Mouse (Mus musculus) layer of hippocampus, adult 9-11 months (tissue): ENCODE results near the gene Cnksr3.

Source experiments
- DNase-seq: peaks from one replicate; pipeline ENCODE4 v3.0.0; 2022

Cnksr3 gene

GRCm38 (mm10) chr10:7195927-7196326, 16.1 kb downstream of the Cnksr3 start:
- DNase-seq, result no peak

DNA sequence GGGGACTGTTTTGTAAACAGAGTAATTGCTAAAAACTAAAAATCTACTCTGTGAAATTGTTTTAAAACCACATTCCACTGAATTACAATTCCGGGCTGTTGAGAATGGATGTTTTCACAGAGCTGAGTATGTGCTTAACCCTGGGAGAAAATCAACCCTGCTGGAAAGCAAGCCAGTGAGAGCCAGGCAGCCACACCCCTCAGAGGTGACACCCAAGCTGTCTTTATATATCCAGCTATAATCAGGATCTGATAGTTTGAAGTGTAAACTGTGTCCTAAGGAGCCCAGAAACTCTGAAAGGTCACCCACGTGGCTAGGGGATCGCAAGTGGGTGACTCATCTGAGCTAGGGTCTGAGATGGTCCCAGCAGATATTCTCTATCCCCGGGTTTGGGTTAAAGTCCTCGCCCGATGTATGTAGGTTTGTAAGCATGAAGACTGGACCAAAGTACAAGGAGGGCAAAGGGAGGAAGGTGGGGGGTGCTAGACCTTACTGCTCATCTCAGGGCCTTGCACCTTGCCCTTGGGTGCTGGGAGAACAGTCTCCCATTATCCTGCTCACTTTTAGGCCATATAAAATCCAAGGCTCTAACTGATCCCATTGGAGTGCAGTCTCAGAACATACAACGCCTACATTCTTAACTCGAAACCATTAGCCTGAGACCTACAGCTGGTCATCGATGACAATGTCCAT, 20.2 kb downstream of the Cnksr3 start:
- no peak for DNase-seq

DNA sequence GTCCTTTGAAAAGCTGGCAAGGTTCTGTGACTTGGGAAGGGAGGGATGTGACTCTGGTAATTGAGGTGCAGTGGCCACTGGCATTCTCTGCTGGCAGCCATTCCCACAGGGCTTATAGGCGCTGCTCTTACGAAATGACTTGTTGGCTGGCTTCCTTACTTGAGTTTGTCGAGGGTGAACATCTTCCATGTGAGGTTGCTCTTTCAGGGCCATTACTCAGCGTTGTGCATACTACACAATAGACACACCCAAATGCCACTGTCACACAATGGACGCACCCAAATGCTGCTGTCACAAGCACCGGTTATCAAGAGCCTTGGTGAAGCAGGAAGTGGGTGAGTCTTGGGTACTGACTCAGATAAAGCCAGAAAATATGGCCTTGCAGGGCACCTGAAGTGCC, 22.8 kb downstream of the Cnksr3 start:
- DNase-seq, result no peak

GRCm38 (mm10) chr10:7187881-7188280, 24.2 kb downstream of the Cnksr3 start:
- DNase-seq, result no peak

DNA sequence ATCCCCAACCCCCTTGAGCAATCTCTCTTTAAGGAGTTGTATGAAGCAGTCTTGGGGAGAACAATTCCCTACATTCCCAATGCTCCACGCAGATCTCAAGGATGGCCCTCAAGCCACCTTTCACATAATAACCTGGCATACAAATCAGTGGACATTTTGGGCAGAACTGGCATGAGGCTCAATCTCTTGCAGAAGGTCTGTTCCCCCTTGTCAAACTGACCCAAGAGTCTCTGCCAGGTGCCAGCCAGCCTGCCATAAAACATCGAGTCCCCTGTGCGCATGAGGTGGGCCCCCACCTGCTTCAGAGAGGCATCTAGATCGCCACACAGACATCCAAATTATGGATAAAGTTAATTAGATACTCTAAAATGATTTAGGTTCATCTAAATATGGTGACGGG, 25.0 kb downstream of the Cnksr3 start:
- no peak for DNase-seq

GRCm38 (mm10) chr10:7186018-7186417, 26.0 kb downstream of the Cnksr3 start:
- DNase-seq, result no peak

DNA sequence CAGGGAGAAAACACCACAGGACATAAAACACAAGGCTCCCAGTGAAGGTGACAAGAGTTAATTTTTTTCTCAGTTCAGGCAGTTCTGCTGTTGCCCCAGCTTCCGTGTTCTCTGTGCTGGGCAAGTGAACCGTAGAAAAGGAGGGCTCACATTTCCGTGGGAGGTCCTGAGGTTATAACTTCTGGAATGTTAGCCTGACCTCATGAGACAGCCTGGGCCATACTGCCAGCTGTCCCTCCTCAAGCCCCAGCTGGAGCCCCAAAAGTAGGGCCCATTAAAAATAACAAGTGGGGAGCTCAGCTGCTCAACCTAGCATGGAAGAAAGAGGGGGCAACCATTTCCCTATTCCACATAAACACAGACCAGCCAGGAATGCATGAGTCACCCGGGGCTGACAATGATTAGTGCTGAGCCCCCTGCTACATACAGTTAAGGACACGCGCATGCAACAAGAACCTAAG, 28.8 kb downstream of the Cnksr3 start:
- no peak for DNase-seq

- DNase-seq, result no peak
Observed at GRCm38 (mm10) chr10:7182555-7183170, 29.4 kb downstream of the Cnksr3 start.

- no peak for DNase-seq
Observed at GRCm38 (mm10) chr10:7180296-7180695, 31.7 kb downstream of the Cnksr3 start.

GRCm38 (mm10) chr10:7178571-7178970, 33.5 kb downstream of the Cnksr3 start:
- DNase-seq, result no peak

DNA sequence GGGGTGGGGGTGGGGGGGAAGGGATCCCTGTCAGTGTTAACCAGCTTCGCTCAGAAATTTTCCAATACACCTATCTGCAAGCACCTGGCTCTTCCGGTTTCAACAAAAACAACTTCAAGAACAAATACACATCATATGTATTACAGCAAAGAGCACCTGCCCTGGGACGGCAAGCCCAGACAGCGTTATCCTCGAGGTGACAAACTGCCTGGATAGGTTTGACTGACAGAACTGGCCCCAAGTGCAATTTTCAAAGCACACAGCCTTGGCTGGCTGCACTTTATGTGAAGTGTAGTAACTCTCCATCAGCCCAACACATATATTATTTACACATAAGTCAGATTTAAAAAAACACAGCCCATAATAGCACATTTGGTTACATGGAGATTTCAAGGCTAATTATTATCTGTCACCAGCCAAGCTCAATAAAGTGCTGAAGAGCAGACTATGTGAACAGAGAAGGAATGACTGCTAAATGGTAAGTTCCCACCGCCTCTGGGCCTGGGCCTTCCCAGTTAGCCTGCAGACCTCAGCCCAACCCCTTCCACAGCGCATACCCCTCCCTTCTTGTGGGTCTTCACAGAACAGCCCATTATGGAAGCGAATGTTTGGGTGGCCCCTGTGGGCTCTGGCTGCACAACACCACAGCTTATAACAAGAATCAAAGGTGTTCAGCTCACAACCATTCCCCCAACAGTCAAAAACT, 35.7 kb downstream of the Cnksr3 start:
- DNase-seq, result no peak

DNA sequence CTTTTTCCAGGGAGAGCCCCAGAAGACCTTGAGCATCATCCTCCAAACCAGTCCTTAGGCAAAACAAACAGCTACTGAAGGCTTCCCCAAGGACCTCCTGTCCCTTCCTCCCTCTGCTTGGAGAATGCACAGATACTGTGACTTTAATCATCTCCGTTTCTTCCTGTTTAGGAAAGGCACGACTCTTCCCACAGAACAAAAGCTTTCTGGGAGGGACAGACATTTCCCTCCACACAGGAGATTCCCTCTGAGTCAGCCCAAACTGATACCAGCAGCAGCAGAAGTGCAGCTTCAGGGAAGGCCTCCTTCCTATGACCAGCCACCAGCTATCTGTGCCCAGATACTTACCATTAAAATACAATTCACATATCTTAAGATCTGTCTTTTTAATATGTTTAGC, 37.6 kb downstream of the Cnksr3 start:
- DNase-seq, result no peak

DNA sequence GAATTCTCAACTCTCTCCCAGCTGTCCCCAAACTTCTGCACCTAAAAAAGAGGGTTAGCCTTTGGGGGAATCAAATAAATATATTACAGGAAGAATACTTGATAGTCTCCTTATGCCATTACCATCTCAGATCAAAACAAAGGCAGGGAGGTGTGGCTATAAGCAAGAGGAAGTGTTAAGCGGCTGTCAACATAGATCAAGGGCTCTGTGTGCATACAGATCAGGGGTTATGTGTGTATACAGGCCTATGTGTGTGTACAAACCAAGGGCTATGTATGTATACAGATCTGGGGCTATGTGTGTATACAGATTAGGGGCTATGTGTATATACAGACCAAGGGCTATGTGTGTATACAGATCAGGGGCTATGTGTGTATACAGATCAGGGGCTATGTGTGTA, 38.9 kb downstream of the Cnksr3 start:
- no peak for DNase-seq

GRCm38 (mm10) chr10:7170434-7170833, 41.6 kb downstream of the Cnksr3 start:
- DNase-seq, result no peak

DNA sequence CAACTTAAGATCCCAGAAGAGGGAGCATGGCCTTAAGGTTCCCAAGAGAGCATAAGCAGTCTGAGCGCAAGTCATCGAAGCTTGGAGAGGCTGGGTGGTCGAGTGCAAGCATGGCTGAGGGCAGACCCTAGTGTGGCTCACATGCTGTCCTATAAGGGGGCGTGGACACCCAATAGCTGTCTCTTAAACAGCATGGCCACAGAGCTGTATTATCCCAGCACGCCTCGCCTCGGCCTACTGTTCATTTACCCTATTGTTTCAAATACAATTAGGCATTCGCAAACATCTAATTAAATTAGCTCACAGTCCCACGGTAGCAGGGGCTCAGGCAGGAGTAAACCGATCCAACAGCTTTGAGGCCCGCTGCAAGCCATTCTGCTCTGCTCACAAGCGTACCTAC, 49.0 kb downstream of the Cnksr3 start:
- DNase-seq, result no peak

DNA sequence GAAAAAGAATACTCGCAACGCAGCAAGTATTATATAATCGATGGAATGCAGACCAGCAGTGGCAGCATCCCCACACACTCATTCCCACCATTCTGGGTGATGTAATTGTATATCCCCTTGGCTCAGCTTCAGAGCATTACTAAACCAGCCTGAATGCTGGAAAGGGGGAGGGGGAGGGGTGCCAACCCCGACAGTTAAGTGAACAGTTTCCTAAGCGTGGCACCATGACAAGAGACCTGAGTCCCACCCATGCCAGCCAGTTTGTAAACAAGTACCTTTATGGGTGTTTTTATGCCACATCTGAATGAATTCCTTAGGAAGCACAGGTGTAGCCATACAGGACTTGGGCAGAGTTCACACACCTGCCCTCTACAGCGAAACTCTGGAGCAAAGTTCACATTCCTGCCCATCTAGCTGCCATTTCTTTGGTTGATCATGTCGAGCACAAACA, 53.0 kb downstream of the Cnksr3 start:
- DNase-seq, result peak; percentile 25

DNA sequence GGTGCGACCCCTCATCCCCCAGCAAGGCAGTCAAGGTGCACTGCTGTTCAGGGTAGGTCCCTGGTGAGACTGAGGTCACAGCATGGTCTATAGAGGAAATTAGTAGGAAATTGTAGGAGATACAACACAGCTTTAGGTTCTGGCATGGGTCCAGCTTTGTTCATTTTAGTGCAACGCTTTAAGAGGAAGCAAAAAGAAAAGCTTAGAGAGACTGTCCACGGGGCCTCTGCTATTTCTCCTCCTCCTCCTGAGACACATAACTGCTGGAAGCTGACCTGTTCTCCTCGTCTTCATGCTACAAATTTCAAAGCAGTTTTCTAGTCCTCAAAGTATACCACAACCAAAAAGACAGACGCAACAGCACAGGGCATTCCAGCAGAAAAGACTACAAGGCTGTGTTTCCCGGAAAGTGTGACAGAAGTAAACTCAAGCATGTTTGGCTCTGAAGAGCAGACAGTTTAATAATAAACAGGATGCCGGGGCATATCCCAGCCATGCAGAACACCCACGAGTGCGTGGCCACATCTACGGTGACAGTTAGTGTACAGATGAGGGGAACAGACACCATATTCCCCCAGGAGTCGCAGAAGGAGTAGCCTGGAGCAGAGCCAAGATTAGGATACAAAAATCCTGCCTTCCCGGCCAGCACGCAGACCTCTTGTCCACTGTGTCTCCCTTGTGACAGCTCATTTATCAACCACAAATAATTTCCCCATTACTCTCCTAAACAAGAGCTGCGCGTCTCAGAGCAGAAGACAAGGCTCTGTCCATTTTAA, 53.6 kb downstream of the Cnksr3 start:
- DNase-seq, result peak; percentile 16

GRCm38 (mm10) chr10:7154877-7155276, 57.2 kb downstream of the Cnksr3 start:
- no peak for DNase-seq

GRCm38 (mm10) chr10:7152926-7153325, 59.1 kb downstream of the Cnksr3 start:
- DNase-seq, result no peak

DNA sequence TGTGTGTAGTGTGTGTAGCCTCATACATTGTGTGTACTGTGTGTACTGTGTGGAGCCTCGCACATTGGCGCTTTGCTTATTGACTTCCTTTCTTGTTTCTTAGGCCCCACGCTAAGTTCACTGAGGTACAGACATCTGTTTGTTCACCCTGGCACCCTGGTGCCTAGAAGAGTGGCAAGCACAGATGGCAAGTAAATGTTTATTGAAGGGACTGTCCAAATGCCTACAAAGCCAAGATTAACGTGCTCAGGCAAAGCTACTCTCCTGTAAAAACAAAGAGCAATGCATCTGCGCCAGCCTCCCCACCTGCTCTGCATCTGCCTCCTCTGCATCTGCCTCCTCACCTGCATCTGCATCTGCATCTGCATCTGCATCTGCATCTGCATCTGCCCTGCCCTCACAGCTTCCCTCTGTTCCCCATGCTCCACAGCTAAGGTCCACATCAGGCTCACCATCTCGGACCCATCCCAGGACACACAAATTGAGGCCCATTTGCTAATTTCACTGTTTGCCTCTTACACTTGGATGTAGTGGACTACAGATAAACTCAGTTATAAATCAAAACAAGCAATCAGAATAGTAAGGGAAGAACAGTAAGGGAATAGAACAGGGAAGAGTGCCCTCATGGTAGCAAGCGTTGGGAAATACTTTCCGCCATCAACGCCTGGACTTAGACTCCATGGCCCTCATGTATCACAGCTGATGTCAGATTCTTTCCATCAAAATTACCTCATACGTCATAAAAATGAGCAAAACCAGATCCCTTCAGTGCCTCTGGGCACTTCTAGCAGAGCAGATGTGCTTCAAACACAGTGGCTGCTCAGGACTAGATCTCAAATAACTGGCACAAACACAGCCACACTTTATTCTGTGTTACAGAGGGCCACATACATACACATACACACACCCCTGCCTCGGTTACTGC, 62.1 kb downstream of the Cnksr3 start:
- no peak for DNase-seq

DNA sequence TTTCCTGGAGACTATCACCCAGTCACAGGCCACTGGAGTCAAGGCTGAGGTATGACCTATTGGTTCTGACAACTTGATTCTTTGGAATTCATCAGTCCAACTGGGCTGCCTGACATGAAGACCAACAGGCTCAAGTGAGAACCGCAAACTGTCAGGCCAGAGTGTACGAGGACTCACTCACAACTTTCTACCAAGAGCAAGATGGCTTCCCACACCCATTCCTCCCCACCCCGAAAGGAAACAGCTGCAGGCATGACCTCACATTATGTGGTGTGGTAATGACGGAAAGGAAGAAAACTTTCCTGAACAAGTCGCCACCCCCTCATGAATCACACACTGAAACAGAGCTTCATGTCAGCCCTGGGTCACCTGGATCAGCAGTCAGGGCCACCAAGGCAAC, 66.4 kb downstream of the Cnksr3 start:
- no peak for DNase-seq
